Mouse (Mus musculus): ENCODE measurements around the gene Grik5.

- no peak for TF ChIP-seq POLR2A (IDR thresholded peaks at IDR 0.05; ENCODE audit: insufficient read depth, low read length)
- TF ChIP-seq CTCF (IDR thresholded peaks at IDR 0.05; ENCODE audit: low read depth, low read length), result no peak
Measured at GRCm38 (mm10) chr7:25049295-25049930, 22.7 kb downstream of the Grik5 start.
